In genomic region chr4:119422294-119422964, GRCm38 (mm10) we compare ENCODE assay signal across 8 mouse cellular contexts. TPM values are rescaled to one million over a fixed set of nuclear protein-coding genes. Genes with fewer than 3 reads are reported as not detected.
DNase-seq lines count a peak whose midpoint lies in the region; ATAC-seq and TF ChIP-seq lines count a peak whose summit lies in the region.

Ppcs (minus strand) TSS chr4:119422420.
Zmynd12 (plus strand) TSS chr4:119422814.

- peak within 1 kb of the TSS; percentile 69 for H3K9ac ChIP-seq in embryonic facial prominence, embryonic 15.5 days
- peak within 1 kb of the TSS; percentile 73 for H3K9ac ChIP-seq in limb, embryonic 14.5 days (ENCODE audit: low read depth, low read length, severe bottlenecking)
- peak within 1 kb of the TSS; percentile 84 for H3K9ac ChIP-seq in midbrain, embryonic 16.5 days (ENCODE audit: low read depth, low read length)

- no peak for TF ChIP-seq CTCF in bone marrow macrophage, adult 2 months (IDR thresholded peaks at IDR 0.05; ENCODE audit: low read depth, low read length)
- TF ChIP-seq CTCF in spleen, adult 2 months (IDR thresholded peaks at IDR 0.05; ENCODE audit: extremely low read depth, insufficient read depth, insufficient read length, insufficient replicate concordance) = no peak

- no peaks in the 10 kb centered on the region for H3K27me3 ChIP-seq in embryonic facial prominence, embryonic 15.5 days
- H3K27me3 ChIP-seq in limb, embryonic 14.5 days (ENCODE audit: control insufficient read depth, insufficient read depth, low read length) = no peaks in the 10 kb centered on the region
- H3K27me3 ChIP-seq in midbrain, embryonic 16.5 days (ENCODE audit: control insufficient read depth, insufficient read depth, low read depth, low read length) = no peaks in the 10 kb centered on the region
- no peaks in the 10 kb centered on the region; the same call in 1 of the 2 replicates for H3K27me3 ChIP-seq in spleen, adult 2 months (ENCODE audit: control insufficient read depth, insufficient read depth, low read length)

- WGBS in embryonic facial prominence, embryonic 15.5 days = under 1% methylated on average over 52 of the region's 52 CpGs
- WGBS in limb, embryonic 14.5 days = under 1% methylated on average over 52 of the region's 52 CpGs
- WGBS in midbrain, embryonic 16.5 days = under 1% methylated on average over 52 of the region's 52 CpGs
- WGBS in spleen, adult 2 months = under 1% methylated on average over 52 of the region's 52 CpGs

- H3K4me1 ChIP-seq in bone marrow macrophage, adult 2 months (ENCODE audit: control insufficient read depth, insufficient read depth, low read length) = peaks cover 9% of the 10 kb centered on the region
- peaks cover 13% of the 10 kb centered on the region for H3K4me1 ChIP-seq in embryonic facial prominence, embryonic 15.5 days
- peaks cover 12% of the 10 kb centered on the region for H3K4me1 ChIP-seq in limb, embryonic 14.5 days (ENCODE audit: control insufficient read depth, insufficient read depth, low read length)
- H3K4me1 ChIP-seq in midbrain, embryonic 16.5 days (ENCODE audit: control insufficient read depth, insufficient read depth, low read length) = peaks cover 10% of the 10 kb centered on the region
- H3K4me1 ChIP-seq in spleen, adult 2 months (ENCODE audit: control insufficient read depth, insufficient read depth, insufficient read length) = peaks cover 7% of the 10 kb centered on the region

- no peaks in the 10 kb centered on the region for H3K36me3 ChIP-seq in embryonic facial prominence, embryonic 15.5 days
- 0 out of 2 replicates have a peak, but pooled peaks cover 5% of the 10 kb centered on the region for H3K36me3 ChIP-seq in limb, embryonic 14.5 days (ENCODE audit: control insufficient read depth, insufficient read depth, low read length)
- H3K36me3 ChIP-seq in midbrain, embryonic 16.5 days (ENCODE audit: control insufficient read depth, insufficient read depth, low read length) = no peaks in the 10 kb centered on the region
- H3K36me3 ChIP-seq in spleen, adult 2 months (ENCODE audit: control insufficient read depth, insufficient read depth, low read length) = 0 out of 2 replicates have a peak, but pooled peaks cover 1% of the 10 kb centered on the region

- peak within 1 kb of the TSS; percentile 67 for H3K4me2 ChIP-seq in embryonic facial prominence, embryonic 15.5 days (replicated peaks)
- peak within 1 kb of the TSS; percentile 86 for H3K4me2 ChIP-seq in limb, embryonic 14.5 days (replicated peaks; ENCODE audit: low read depth, low read length, severe bottlenecking)
- peak within 1 kb of the TSS; percentile 89 for H3K4me2 ChIP-seq in midbrain, embryonic 16.5 days (ENCODE audit: low read length)

- peak within 1 kb of the TSS; percentile 68 for H3K27ac ChIP-seq in bone marrow macrophage, adult 2 months (ENCODE audit: insufficient read depth, low read depth, low read length)
- H3K27ac ChIP-seq in embryonic facial prominence, embryonic 15.5 days (replicated peaks) = peak within 1 kb of the TSS; percentile 88
- H3K27ac ChIP-seq in limb, embryonic 14.5 days (replicated peaks; ENCODE audit: low read depth, low read length) = peak within 1 kb of the TSS; percentile 82
- H3K27ac ChIP-seq in midbrain, embryonic 16.5 days (ENCODE audit: low read length) = peak within 1 kb of the TSS; percentile 92
- H3K27ac ChIP-seq in spleen, adult 2 months (ENCODE audit: insufficient read depth, low read length) = peak within 1 kb of the TSS; percentile 94

- peak; percentile 93 to 94 for DNase-seq in B cell, adult 2 months
- DNase-seq in heart, adult 9 months (ENCODE audit: low spot score in 2 of 2) = peak; percentile 89 to 90
- DNase-seq in kidney, adult 9 months = peak; percentile 96
- DNase-seq in limb, embryonic 14.5 days (ENCODE audit: low spot score) = peak; percentile 90
- peak; percentile 79 to 90 for DNase-seq in spleen, adult 2 months (ENCODE audit: low read depth in 1 of 2, low spot score in 2 of 2)

- ATAC-seq in embryonic facial prominence, embryonic 15.5 days (ENCODE audit: insufficient number of reproducible peaks, low FRiP score, low TSS enrichment, low read depth) = peak; percentile 94
- ATAC-seq in limb, embryonic 14.5 days (ENCODE audit: low FRiP score, low read depth) = peak; percentile 95
- ATAC-seq in midbrain, embryonic 16.5 days = peak; percentile 96

- H3K9me3 ChIP-seq in embryonic facial prominence, embryonic 15.5 days (replicated peaks) = no peaks in the 10 kb centered on the region
- no peaks in the 10 kb centered on the region for H3K9me3 ChIP-seq in limb, embryonic 14.5 days (ENCODE audit: control insufficient read depth, low read length)
- no peaks in the 10 kb centered on the region for H3K9me3 ChIP-seq in midbrain, embryonic 16.5 days (replicated peaks; ENCODE audit: control insufficient read depth, low read length, poor library complexity, severe bottlenecking)

- H3K4me3 ChIP-seq in bone marrow macrophage, adult 2 months (ENCODE audit: insufficient read depth, low read length) = peak within 1 kb of the TSS; percentile 77
- peak within 1 kb of the TSS; percentile 69 for H3K4me3 ChIP-seq in embryonic facial prominence, embryonic 15.5 days (replicated peaks)
- H3K4me3 ChIP-seq in limb, embryonic 14.5 days (replicated peaks; ENCODE audit: low read length) = peak within 1 kb of the TSS; percentile 67
- peak within 1 kb of the TSS; percentile 62 for H3K4me3 ChIP-seq in midbrain, embryonic 16.5 days (ENCODE audit: low read depth, low read length)
- H3K4me3 ChIP-seq in spleen, adult 2 months (ENCODE audit: extremely low read depth, insufficient read depth, insufficient read length) = peak within 1 kb of the TSS; percentile 96

- TF ChIP-seq POLR2A in bone marrow macrophage, adult 2 months (IDR thresholded peaks at IDR 0.05; ENCODE audit: borderline replicate concordance, low read depth, low read length) = no peak
- peak; percentile 70; the same call in 1 of the 2 replicates for TF ChIP-seq POLR2A in limb, embryonic 14.5 days (IDR thresholded peaks at IDR 0.05; ENCODE audit: borderline replicate concordance, extremely low read depth, insufficient read depth, insufficient read length)
- peak; percentile 78 for TF ChIP-seq POLR2A in spleen, adult 2 months (IDR thresholded peaks at IDR 0.05; ENCODE audit: low read depth, low read length)

RNA-seq across cellular contexts. Expression of gene Ppcs, which starts in this region (rescaled TPM):
- polyA plus RNA-seq in bone marrow macrophage, adult 2 months (2012; ENCODE audit: insufficient read depth, insufficient read length, missing spikeins) = 6.3 and 8.1 TPM in 2 replicates
- 23.7 and 26.8 TPM in 2 replicates for polyA plus RNA-seq in embryonic facial prominence, embryonic 15.5 days (2015; fragmentation: Nextera tagmentation; extraction: Ambion mirVana)
- 15.3 and 15.5 TPM in 2 replicates for polyA plus RNA-seq in limb, embryonic 14.5 days (2012; rRNA removed)
- 28.4 and 29.1 TPM in 2 replicates for polyA plus RNA-seq in limb, embryonic 14.5 days (2014; fragmentation: Nextera tagmentation; extraction: Ambion mirVana)
- 18.6 and 19.4 TPM in 2 replicates for polyA plus RNA-seq in midbrain, embryonic 16.5 days (2015; fragmentation: Nextera tagmentation; extraction: Ambion mirVana)
- polyA plus RNA-seq in spleen, adult 2 months (2012; rRNA removed) = 11.7 and 12.8 TPM in 2 replicates

RNA-seq across cellular contexts. Expression of gene Zmynd12, which starts in this region (rescaled TPM):
- not detected in 2 replicates for polyA plus RNA-seq in bone marrow macrophage, adult 2 months (2012; ENCODE audit: insufficient read depth, insufficient read length, missing spikeins)
- 1.8 and 2.1 TPM in 2 replicates for polyA plus RNA-seq in embryonic facial prominence, embryonic 15.5 days (2015; fragmentation: Nextera tagmentation; extraction: Ambion mirVana)
- 0.19 and 0.29 TPM in 2 replicates for polyA plus RNA-seq in limb, embryonic 14.5 days (2012; rRNA removed)
- polyA plus RNA-seq in limb, embryonic 14.5 days (2014; fragmentation: Nextera tagmentation; extraction: Ambion mirVana) = 0.22 and 0.29 TPM in 2 replicates
- 0.64 and 0.76 TPM in 2 replicates for polyA plus RNA-seq in midbrain, embryonic 16.5 days (2015; fragmentation: Nextera tagmentation; extraction: Ambion mirVana)
- polyA plus RNA-seq in spleen, adult 2 months (2012; rRNA removed) = 0.21 and 0.42 TPM in 2 replicates

Comparison
In these comparisons a context has a peak if more than half of its experiments do, and no peak if none do; other contexts are left out.
1. Peak in every context shown above with its lines: DNase-seq, ATAC-seq, H3K4me3 ChIP-seq and H3K27ac ChIP-seq.